Mouse (Mus musculus) cerebellum, postnatal 25 days (tissue): Measurements from ENCODE around the gene Vax2.

ENCODE experiments used
- DNase-seq, 2 experiments: peaks; one replicate each; pipeline ENCODE4 v3.0.0; 2021; ENCODE audit warnings: mixed read lengths in 2 of 2

Vax2 gene

GRCm38 (mm10) chr6:83762880-83763431 is 51.9 kb downstream of the Vax2 start:
- DNase-seq: no peak

GRCm38 (mm10) chr6:83766982-83767381 is 55.9 kb downstream of the Vax2 start:
- DNase-seq: no peak

- no peak for DNase-seq
Observed at GRCm38 (mm10) chr6:83768485-83768884, 57.4 kb downstream of the Vax2 start.

GRCm38 (mm10) chr6:83774126-83774525 is 63.1 kb downstream of the Vax2 start:
- DNase-seq: no peak

- no peak for DNase-seq
Observed at GRCm38 (mm10) chr6:83774781-83775563, 63.9 kb downstream of the Vax2 start.

- DNase-seq: peak; percentile 94 to 96
Observed at GRCm38 (mm10) chr6:83775638-83776293, 64.7 kb downstream of the Vax2 start, which contains the start of gene Tex261. Gene Tex261 (minus strand): TSS chr6:83775813.

- no peak for DNase-seq
Observed at GRCm38 (mm10) chr6:83778306-83778705, 67.2 kb downstream of the Vax2 start.

GRCm38 (mm10) chr6:83779026-83779425 is 68.0 kb downstream of the Vax2 start:
- peak; percentile 55 to 70 for DNase-seq

- DNase-seq: no peak
Observed at GRCm38 (mm10) chr6:83786426-83786825, 75.4 kb downstream of the Vax2 start.
